Mouse (Mus musculus): ENCODE measurements around the gene Tmem63a. TPM values are rescaled to one million over a fixed set of nuclear protein-coding genes. Genes with fewer than 3 reads are reported as not detected.

Gene Tmem63a
- polyA plus RNA-seq, 1 experiment from 2014 or later, result 1.4 TPM

- Histone ChIP-seq H3K27ac (no peak overlapping the region), H3K27me3 (replicated peaks) (no peaks in the 10 kb centered on the region), H3K4me3 (no peak overlapping the region), H3K9me3 (no peaks in the 10 kb centered on the region), H3K9ac (no peak overlapping the region), H3K4me1 (no peaks in the 10 kb centered on the region), H3K4me2 (no peak overlapping the region), H3K36me3 (replicated peaks) (no peaks in the 10 kb centered on the region)
- no peak for ATAC-seq (replicated peaks)
- 87% methylated on average over 6 of the region's 6 CpGs for WGBS
Measured at GRCm38 (mm10) chr1:180952085-180952746, 10.1 kb downstream of the Tmem63a start.

GRCm38 (mm10) chr1:180952808-180953207 lies 10.7 kb downstream of the Tmem63a start:
- no peaks in the 10 kb centered on the region for H3K27me3 ChIP-seq (replicated peaks)
- H3K4me3 ChIP-seq, result no peak overlapping the region
- WGBS, result 87% methylated on average over 5 of the region's 5 CpGs
- ATAC-seq (replicated peaks), result no peak
- no peaks in the 10 kb centered on the region for H3K4me1 ChIP-seq
- no peak overlapping the region for H3K27ac ChIP-seq
- no peaks in the 10 kb centered on the region for H3K36me3 ChIP-seq (replicated peaks)
- no peak overlapping the region for H3K9ac ChIP-seq
- no peaks in the 10 kb centered on the region for H3K9me3 ChIP-seq
- H3K4me2 ChIP-seq, result no peak overlapping the region

DNA sequence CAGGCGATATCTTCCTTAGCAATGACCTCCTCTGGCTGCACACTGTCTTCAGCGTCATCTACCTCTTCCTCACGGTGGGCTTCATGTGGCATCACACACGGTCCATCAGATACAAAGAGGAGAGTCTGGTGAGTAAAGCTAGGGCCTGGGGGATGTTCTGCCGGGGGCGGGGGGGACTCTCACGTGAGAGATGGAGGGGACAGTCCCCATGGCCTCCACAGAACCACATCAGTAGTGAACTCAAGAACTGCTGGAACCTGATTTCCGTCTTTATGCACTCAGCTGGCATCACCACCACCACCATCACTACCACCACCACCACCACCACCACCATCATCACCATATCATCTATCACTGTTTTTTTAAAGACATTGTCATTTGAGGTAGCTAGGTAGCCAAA lies 14.3 kb downstream of the Tmem63a start:
- H3K9ac ChIP-seq, result no peak overlapping the region
- 90% methylated on average over 8 of the region's 8 CpGs for WGBS
- H3K4me2 ChIP-seq, result no peak overlapping the region
- no peak for ATAC-seq (replicated peaks)
- H3K9me3 ChIP-seq, result no peaks in the 10 kb centered on the region
- no peak overlapping the region for H3K4me3 ChIP-seq
- H3K4me1 ChIP-seq, result no peaks in the 10 kb centered on the region
- no peak overlapping the region for H3K27ac ChIP-seq
- no peaks in the 10 kb centered on the region for H3K27me3 ChIP-seq (replicated peaks)
- H3K36me3 ChIP-seq (replicated peaks), result no peaks in the 10 kb centered on the region

GRCm38 (mm10) chr1:180956973-180957381 lies 14.8 kb downstream of the Tmem63a start:
- Histone ChIP-seq H3K27ac (no peak overlapping the region), H3K9ac (no peak overlapping the region), H3K4me3 (no peak overlapping the region), H3K4me1 (no peaks in the 10 kb centered on the region), H3K9me3 (no peaks in the 10 kb centered on the region), H3K27me3 (replicated peaks) (no peaks in the 10 kb centered on the region), H3K4me2 (no peak overlapping the region), H3K36me3 (replicated peaks) (no peaks in the 10 kb centered on the region)
- ATAC-seq (replicated peaks), result no peak
- WGBS, result 90% methylated on average over 8 of the region's 8 CpGs

- Histone ChIP-seq H3K27ac (no peak overlapping the region), H3K4me3 (no peak overlapping the region), H3K9me3 (no peaks in the 10 kb centered on the region), H3K9ac (no peak overlapping the region), H3K27me3 (replicated peaks) (no peaks in the 10 kb centered on the region), H3K4me1 (no peaks in the 10 kb centered on the region), H3K4me2 (no peak overlapping the region), H3K36me3 (replicated peaks) (no peaks in the 10 kb centered on the region)
- 84% methylated on average over 3 of the region's 3 CpGs for WGBS
- ATAC-seq (replicated peaks), result no peak
Measured at GRCm38 (mm10) chr1:180957989-180958388, 15.8 kb downstream of the Tmem63a start.

DNA sequence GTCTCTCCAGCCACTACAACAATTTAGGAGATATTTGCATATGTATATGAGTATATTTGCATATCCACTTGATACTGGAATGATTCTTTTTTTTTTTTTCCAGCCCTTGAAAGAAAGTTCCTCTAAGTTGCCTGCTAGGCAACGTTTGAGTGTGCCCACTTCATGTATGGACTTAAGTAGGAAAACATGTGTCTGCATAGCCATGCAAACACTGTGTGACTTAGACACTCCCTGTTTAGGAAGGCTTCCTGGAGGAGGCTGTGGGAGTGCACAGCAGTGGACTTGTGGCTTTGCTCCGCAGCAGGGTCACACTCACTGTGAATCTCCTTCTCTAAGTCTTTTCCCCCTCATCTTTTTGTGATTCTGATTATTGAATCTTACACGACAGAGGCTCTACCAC lies 16.7 kb downstream of the Tmem63a start:
- H3K36me3 ChIP-seq (replicated peaks), result no peaks in the 10 kb centered on the region
- H3K27ac ChIP-seq, result no peak overlapping the region
- no peak overlapping the region for H3K4me2 ChIP-seq
- 56% methylated on average over 3 of the region's 3 CpGs for WGBS
- no peak overlapping the region for H3K4me3 ChIP-seq
- no peak for ATAC-seq (replicated peaks)
- H3K9ac ChIP-seq, result no peak overlapping the region
- H3K9me3 ChIP-seq, result no peaks in the 10 kb centered on the region
- H3K27me3 ChIP-seq (replicated peaks), result no peaks in the 10 kb centered on the region
- H3K4me1 ChIP-seq, result no peaks in the 10 kb centered on the region

DNA sequence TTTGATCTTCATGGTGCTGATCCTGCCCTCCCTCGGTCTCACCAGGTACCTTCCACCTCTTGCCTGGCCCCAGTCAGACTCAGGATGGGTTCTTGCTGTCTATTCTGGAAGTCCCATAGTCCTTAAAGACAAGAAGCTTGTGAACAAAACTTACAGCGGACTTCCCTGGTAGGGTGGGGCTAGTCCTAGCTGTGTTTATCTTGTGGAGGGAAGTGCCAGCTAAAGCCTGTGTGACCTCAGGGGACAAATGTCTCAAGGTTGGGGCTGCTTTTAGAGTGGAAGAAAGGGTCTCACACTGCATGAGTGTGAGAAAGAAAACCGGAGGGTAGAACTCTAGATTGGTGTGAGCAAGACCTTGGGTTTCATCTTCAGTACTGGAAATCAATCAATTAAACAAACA lies 23.6 kb downstream of the Tmem63a start:
- no peaks in the 10 kb centered on the region for H3K36me3 ChIP-seq (replicated peaks)
- no peak overlapping the region for H3K9ac ChIP-seq
- H3K27ac ChIP-seq, result no peak overlapping the region
- no peaks in the 10 kb centered on the region for H3K27me3 ChIP-seq (replicated peaks)
- H3K4me2 ChIP-seq, result no peak overlapping the region
- no peak overlapping the region for H3K4me3 ChIP-seq
- no peaks in the 10 kb centered on the region for H3K4me1 ChIP-seq
- WGBS, result 87% methylated on average over 3 of the region's 3 CpGs
- no peak for ATAC-seq (replicated peaks)
- no peaks in the 10 kb centered on the region for H3K9me3 ChIP-seq

- Histone ChIP-seq H3K4me3 (no peak overlapping the region), H3K9me3 (no peaks in the 10 kb centered on the region), H3K27me3 (replicated peaks) (no peaks in the 10 kb centered on the region), H3K9ac (no peak overlapping the region), H3K4me2 (no peak overlapping the region), H3K27ac (no peak overlapping the region), H3K4me1 (no peaks in the 10 kb centered on the region), H3K36me3 (replicated peaks) (no peaks in the 10 kb centered on the region)
- 66% methylated on average over 3 of the region's 3 CpGs for WGBS
- ATAC-seq (replicated peaks), result no peak
Measured at GRCm38 (mm10) chr1:180966542-180966941, 24.4 kb downstream of the Tmem63a start.

GRCm38 (mm10) chr1:180967261-180967660 lies 25.1 kb downstream of the Tmem63a start:
- ATAC-seq (replicated peaks), result no peak
- Histone ChIP-seq H3K4me1 (no peaks in the 10 kb centered on the region), H3K4me3 (no peak overlapping the region), H3K9ac (no peak overlapping the region), H3K27me3 (replicated peaks) (no peaks in the 10 kb centered on the region), H3K4me2 (no peak overlapping the region), H3K27ac (no peak overlapping the region), H3K36me3 (replicated peaks) (no peaks in the 10 kb centered on the region), H3K9me3 (no peaks in the 10 kb centered on the region)
- WGBS, result 89% methylated on average over 7 of the region's 7 CpGs

DNA sequence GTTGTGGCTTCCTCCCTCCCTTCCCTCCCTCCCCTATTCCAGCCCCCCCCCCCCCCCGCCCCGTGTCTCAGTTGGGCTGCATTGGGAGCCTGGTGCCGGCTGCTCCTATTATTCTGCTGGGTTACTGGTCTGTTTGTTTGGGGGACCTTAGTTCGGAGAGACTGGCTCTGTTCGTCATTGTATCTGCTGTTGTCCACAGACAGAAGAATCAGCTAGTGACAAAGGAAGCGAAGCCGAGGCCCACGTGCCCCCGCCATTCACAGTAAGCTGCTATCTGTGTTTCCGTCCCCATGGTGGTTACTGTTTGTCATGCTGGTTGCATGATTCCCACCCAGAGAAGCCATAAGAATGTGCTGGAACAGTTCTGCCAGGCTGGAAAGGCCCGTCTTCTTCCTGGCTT lies 30.8 kb downstream of the Tmem63a start:
- H3K4me1 ChIP-seq, result no peaks in the 10 kb centered on the region
- no peak for ATAC-seq (replicated peaks)
- H3K4me3 ChIP-seq, result no peak overlapping the region
- no peak overlapping the region for H3K4me2 ChIP-seq
- no peaks in the 10 kb centered on the region for H3K9me3 ChIP-seq
- WGBS, result 60% methylated on average over 11 of the region's 11 CpGs
- no peaks in the 10 kb centered on the region for H3K36me3 ChIP-seq (replicated peaks)
- H3K9ac ChIP-seq, result no peak overlapping the region
- H3K27ac ChIP-seq, result no peak overlapping the region
- no peaks in the 10 kb centered on the region for H3K27me3 ChIP-seq (replicated peaks)

DNA sequence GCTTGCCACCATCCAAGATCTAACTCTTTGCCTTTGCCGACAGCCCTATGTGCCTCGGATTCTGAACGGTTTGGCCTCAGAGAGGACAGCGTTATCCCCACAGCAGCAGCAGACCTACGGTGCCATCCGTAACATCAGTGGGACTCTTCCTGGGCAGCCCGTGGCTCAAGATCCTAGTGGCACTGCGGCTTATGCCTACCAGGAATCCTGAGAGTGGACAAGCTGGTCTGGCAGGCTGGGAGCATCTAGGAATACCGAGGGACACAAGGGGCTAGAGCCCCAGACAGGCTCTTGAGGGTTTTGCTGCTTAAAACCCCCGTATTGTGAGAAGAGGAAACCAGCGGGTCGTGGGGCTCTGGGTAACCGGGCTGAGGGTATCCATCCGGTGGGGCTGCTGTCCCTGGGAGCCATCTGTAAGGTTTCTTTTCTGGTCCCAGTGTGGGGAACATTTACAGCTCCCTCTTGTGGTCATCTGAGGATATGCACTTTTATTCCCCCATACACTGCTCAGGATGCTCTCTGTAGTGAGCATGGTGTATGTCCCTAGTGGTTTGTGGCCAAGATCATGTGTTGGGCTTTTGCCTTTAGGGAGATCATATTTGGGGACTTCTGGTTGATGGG lies 32.1 kb downstream of the Tmem63a start:
- no peaks in the 10 kb centered on the region for H3K27me3 ChIP-seq (replicated peaks)
- no peaks in the 10 kb centered on the region for H3K9me3 ChIP-seq
- no peak overlapping the region for H3K27ac ChIP-seq
- peak; percentile 63; the same call in 1 of the 2 replicates for ATAC-seq (replicated peaks)
- no peak overlapping the region for H3K9ac ChIP-seq
- no peaks in the 10 kb centered on the region for H3K4me1 ChIP-seq
- 63% methylated on average over 14 of the region's 14 CpGs for WGBS
- no peak overlapping the region for H3K4me2 ChIP-seq
- H3K4me3 ChIP-seq, result no peak overlapping the region
- H3K36me3 ChIP-seq (replicated peaks), result no peaks in the 10 kb centered on the region

GRCm38 (mm10) chr1:180976110-180976679 lies 34.1 kb downstream of the Tmem63a start:
- ATAC-seq (replicated peaks), result no peak
- Histone ChIP-seq H3K4me2 (no peak overlapping the region), H3K27me3 (replicated peaks) (no peaks in the 10 kb centered on the region), H3K36me3 (replicated peaks) (no peaks in the 10 kb centered on the region), H3K9ac (no peak overlapping the region), H3K4me3 (no peak overlapping the region), H3K27ac (no peak overlapping the region), H3K4me1 (no peaks in the 10 kb centered on the region), H3K9me3 (no peaks in the 10 kb centered on the region)
- 69% methylated on average over 4 of the region's 4 CpGs for WGBS

All from midbrain, embryonic 15.5 days (tissue).